Mouse (Mus musculus) heart, embryonic 13.5 days (tissue): ENCODE measurements around the gene Sf3b5. TPM values are rescaled to one million over a fixed set of nuclear protein-coding genes. Genes with fewer than 3 reads are reported as not detected.
A peak's percentile ranks its signal among the peaks of the same experiment; 100 is the strongest.
"Not testable (repeated sequence)": the region's sequence is repeated elsewhere in the genome, so short reads cannot be mapped to it uniquely, and the experiment has no call there.

Source experiments
- ATAC-seq: fragments of 200-750 bp; cut with Nextera tagmentation; 2 replicates; pipeline ENCODE4 v1.8.0; 2017; ENCODE audit warnings: moderate TSS enrichment; ENCODE audit not compliant: insufficient number of reproducible peaks, low FRiP score, low TSS enrichment; ENCODE audit errors: extremely low read depth
- H3K27ac ChIP-seq: fragments of 300-500 bp; sonication (generic); replicated peaks from 2 replicates; pipeline ENCODE4 v1.5.1; 2015; ENCODE audit warnings: moderate library complexity, mild to moderate bottlenecking, inconsistent platforms
- H3K27me3 ChIP-seq: fragments of 300-500 bp; sonication (generic); replicated peaks from 2 replicates; pipeline ENCODE4 v1.6.1; 2015; ENCODE audit warnings: mild to moderate bottlenecking, inconsistent platforms
- H3K36me3 ChIP-seq: fragments of 300-500 bp; sonication (generic); 2 replicates; pipeline ENCODE4 v1.6.1; 2015; ENCODE audit warnings: mild to moderate bottlenecking, inconsistent platforms
- H3K4me1 ChIP-seq: fragments of 300-500 bp; sonication (generic); 2 replicates; pipeline ENCODE4 v1.6.1; 2015; ENCODE audit warnings: inconsistent platforms
- H3K4me2 ChIP-seq: fragments of 300-500 bp; sonication (generic); 2 replicates; pipeline ENCODE4 v1.6.1; 2015; ENCODE audit warnings: inconsistent platforms, mild to moderate bottlenecking, moderate library complexity
- H3K4me3 ChIP-seq: fragments of 300-500 bp; sonication (generic); 2 replicates; pipeline ENCODE4 v1.5.1; 2015; ENCODE audit warnings: moderate library complexity, mild to moderate bottlenecking, inconsistent platforms
- H3K9ac ChIP-seq: fragments of 300-500 bp; sonication (generic); 2 replicates; pipeline ENCODE4 v1.6.1; 2015; ENCODE audit warnings: inconsistent platforms, mild to moderate bottlenecking, moderate library complexity
- H3K9me3 ChIP-seq: fragments of 300-500 bp; sonication (generic); 2 replicates; pipeline ENCODE4 v1.6.1; 2016; ENCODE audit warnings: inconsistent platforms
- WGBS: fragments of 180-500 bp; shearing (Covaris S2); methylation state at CpG from one replicate; pipeline ENCODE4 v1.1.7; 2015; ENCODE audit warnings: mixed read lengths; 5-methylcytosine and 5-hydroxymethylcytosine counted together
- polyA plus RNA-seq: library from polyadenylated mRNA; unstranded; fragments of >200 nt; fragmentation: Nextera tagmentation; extraction: Ambion mirVana; gene quantifications from 2 replicates; pipeline ENCODE4 v1.2.1, GENCODE M21; 2015

Gene Sf3b5
- polyA plus RNA-seq, 1 experiment from 2014 or later: 28.9 TPM

GRCm38 (mm10) chr10:13008737-13009121 is 3.6 kb downstream of the Sf3b5 start:
- peak overlapping the region; percentile 90 for H3K9ac ChIP-seq
- peaks cover 12% of the 10 kb centered on the region for H3K36me3 ChIP-seq
- H3K4me1 ChIP-seq: peaks cover 16% of the 10 kb centered on the region
- H3K4me2 ChIP-seq: peak overlapping the region; percentile 96
- WGBS: 1% methylated on average over 29 of the region's 29 CpGs
- no peak for ATAC-seq
- H3K9me3 ChIP-seq: no peaks in the 10 kb centered on the region
- no peaks in the 10 kb centered on the region for H3K27me3 ChIP-seq
- H3K4me3 ChIP-seq: peak overlapping the region; percentile 93
- peak overlapping the region; percentile 74 for H3K27ac ChIP-seq

GRCm38 (mm10) chr10:13014026-13014425 is 8.9 kb downstream of the Sf3b5 start:
- Histone ChIP-seq H3K27ac (no peak overlapping the region), H3K36me3 (peaks cover 12% of the 10 kb centered on the region), H3K9me3 (no peaks in the 10 kb centered on the region), H3K27me3 (no peaks in the 10 kb centered on the region), H3K4me1 (peaks cover 13% of the 10 kb centered on the region), H3K4me3 (no peak overlapping the region), H3K4me2 (no peak overlapping the region), H3K9ac (no peak overlapping the region)
- ATAC-seq: no peak
- 74% methylated on average over 7 of the region's 7 CpGs for WGBS

GRCm38 (mm10) chr10:13016573-13016972 is 11.4 kb downstream of the Sf3b5 start:
- WGBS: 22% methylated on average over 4 of the region's 4 CpGs
- Histone ChIP-seq H3K27ac (no peak overlapping the region), H3K9me3 (no peaks in the 10 kb centered on the region), H3K36me3 (no peaks in the 10 kb centered on the region), H3K27me3 (no peaks in the 10 kb centered on the region), H3K4me2 (no peak overlapping the region), H3K9ac (no peak overlapping the region), H3K4me3 (no peak overlapping the region), H3K4me1 (no peaks in the 10 kb centered on the region)
- no peak for ATAC-seq

- no peak overlapping the region for H3K4me3 ChIP-seq
- 60% methylated on average over 7 of the region's 7 CpGs for WGBS
- no peak for ATAC-seq
Measured at GRCm38 (mm10) chr10:13018510-13018909, 13.4 kb downstream of the Sf3b5 start.

GRCm38 (mm10) chr10:13019026-13019425 is 13.9 kb downstream of the Sf3b5 start:
- Histone ChIP-seq H3K4me3 (no peak overlapping the region), H3K4me1 (peaks cover 8% of the 10 kb centered on the region; the same call in 1 of the 2 replicates), H3K27ac (no peak overlapping the region), H3K27me3 (no peaks in the 10 kb centered on the region), H3K36me3 (no peaks in the 10 kb centered on the region), H3K9me3 (no peaks in the 10 kb centered on the region), H3K9ac (no peak overlapping the region), H3K4me2 (no peak overlapping the region)
- 79% methylated on average over 5 of the region's 5 CpGs for WGBS
- no peak for ATAC-seq

More at GRCm38 (mm10) chr10:13018510-13018909, 13.4 kb downstream of the Sf3b5 start:
- H3K27ac ChIP-seq: no peak overlapping the region
- H3K4me1 ChIP-seq: peaks cover 8% of the 10 kb centered on the region; the same call in 1 of the 2 replicates
- H3K4me2 ChIP-seq: no peak overlapping the region
- no peak overlapping the region for H3K9ac ChIP-seq
- no peaks in the 10 kb centered on the region for H3K27me3 ChIP-seq
- no peaks in the 10 kb centered on the region for H3K9me3 ChIP-seq
- no peaks in the 10 kb centered on the region for H3K36me3 ChIP-seq

GRCm38 (mm10) chr10:13022103-13022502 is 17.0 kb downstream of the Sf3b5 start:
- Histone ChIP-seq H3K4me3 (no peak overlapping the region), H3K36me3 (no peaks in the 10 kb centered on the region), H3K27me3 (no peaks in the 10 kb centered on the region), H3K4me2 (no peak overlapping the region), H3K27ac (0 out of 2 replicates have a peak overlapping the region, but pooled peaks have one; percentile 3), H3K9me3 (no peaks in the 10 kb centered on the region), H3K9ac (no peak overlapping the region), H3K4me1 (peaks cover 8% of the 10 kb centered on the region; the same call in 1 of the 2 replicates)
- 88% methylated on average over 4 of the region's 4 CpGs for WGBS
- ATAC-seq: no peak

GRCm38 (mm10) chr10:13023985-13024384 is 18.8 kb downstream of the Sf3b5 start:
- 62% methylated on average over 3 of the region's 3 CpGs for WGBS
- H3K4me2 ChIP-seq, H3K4me3 ChIP-seq, H3K9me3 ChIP-seq, H3K27ac ChIP-seq, H3K27me3 ChIP-seq, ATAC-seq, H3K4me1 ChIP-seq, H3K9ac ChIP-seq, H3K36me3 ChIP-seq: not testable (repeated sequence)

GRCm38 (mm10) chr10:13027702-13028101 is 22.6 kb downstream of the Sf3b5 start:
- H3K9ac ChIP-seq: no peak overlapping the region
- no peaks in the 10 kb centered on the region for H3K27me3 ChIP-seq
- H3K36me3 ChIP-seq: no peaks in the 10 kb centered on the region
- 0 out of 2 replicates have a peak, but pooled peaks cover under 1% of the 10 kb centered on the region for H3K4me1 ChIP-seq
- ATAC-seq: no peak
- no peak overlapping the region for H3K27ac ChIP-seq
- 77% methylated on average over 5 of the region's 5 CpGs for WGBS
- H3K4me2 ChIP-seq: no peak overlapping the region
- no peaks in the 10 kb centered on the region for H3K9me3 ChIP-seq
- no peak overlapping the region for H3K4me3 ChIP-seq

- Histone ChIP-seq H3K4me2 (no peak overlapping the region), H3K4me3 (no peak overlapping the region), H3K4me1 (no peaks in the 10 kb centered on the region), H3K9me3 (no peaks in the 10 kb centered on the region), H3K27ac (no peak overlapping the region), H3K27me3 (no peaks in the 10 kb centered on the region), H3K9ac (no peak overlapping the region), H3K36me3 (no peaks in the 10 kb centered on the region)
- no peak for ATAC-seq
- 71% methylated on average over 1 of the region's 1 CpGs for WGBS
Measured at GRCm38 (mm10) chr10:13028215-13028614, 23.1 kb downstream of the Sf3b5 start.

GRCm38 (mm10) chr10:13029416-13029815 is 24.3 kb downstream of the Sf3b5 start:
- no peaks in the 10 kb centered on the region for H3K27me3 ChIP-seq
- H3K9ac ChIP-seq: no peak overlapping the region
- H3K36me3 ChIP-seq: no peaks in the 10 kb centered on the region
- no peak overlapping the region for H3K4me2 ChIP-seq
- H3K4me3 ChIP-seq: no peak overlapping the region
- ATAC-seq: no peak
- no peaks in the 10 kb centered on the region for H3K4me1 ChIP-seq
- no peaks in the 10 kb centered on the region for H3K9me3 ChIP-seq
- H3K27ac ChIP-seq: no peak overlapping the region
- WGBS: 85% methylated on average over 5 of the region's 5 CpGs

GRCm38 (mm10) chr10:13035270-13035669 is 30.1 kb downstream of the Sf3b5 start:
- WGBS: 81% methylated on average over 3 of the region's 3 CpGs
- ATAC-seq: no peak
- Histone ChIP-seq H3K9me3 (peaks cover 3% of the 10 kb centered on the region; the same call in 1 of the 2 replicates), H3K4me1 (no peaks in the 10 kb centered on the region), H3K4me2 (no peak overlapping the region), H3K27me3 (no peaks in the 10 kb centered on the region), H3K27ac (no peak overlapping the region), H3K4me3 (no peak overlapping the region), H3K36me3 (no peaks in the 10 kb centered on the region), H3K9ac (no peak overlapping the region)

GRCm38 (mm10) chr10:13039637-13040174 is 34.6 kb downstream of the Sf3b5 start:
- 76% methylated on average over 5 of the region's 5 CpGs for WGBS
- Histone ChIP-seq H3K4me2 (no peak overlapping the region), H3K36me3 (no peaks in the 10 kb centered on the region), H3K4me3 (no peak overlapping the region), H3K27me3 (no peaks in the 10 kb centered on the region), H3K4me1 (no peaks in the 10 kb centered on the region), H3K27ac (no peak overlapping the region), H3K9me3 (peaks cover 3% of the 10 kb centered on the region; the same call in 1 of the 2 replicates), H3K9ac (no peak overlapping the region)
- ATAC-seq: no peak
